Mouse (Mus musculus) liver, adult 2 months (tissue): ENCODE data around the gene Spef1.

Experiments
- CTCF ChIP-seq: fragments of 200-500 bp; IDR thresholded peaks from 2 replicates; pipeline ENCODE4 v1.5.1; 2011; ENCODE audit warnings: low read depth, low read length, control low read depth
- POLR2A ChIP-seq: fragments of 200-500 bp; IDR thresholded peaks from 2 replicates; pipeline ENCODE4 v1.6.1; 2011; ENCODE audit warnings: low read length, control low read depth; ENCODE audit not compliant: insufficient read depth; ENCODE audit errors: extremely low read depth

DNA sequence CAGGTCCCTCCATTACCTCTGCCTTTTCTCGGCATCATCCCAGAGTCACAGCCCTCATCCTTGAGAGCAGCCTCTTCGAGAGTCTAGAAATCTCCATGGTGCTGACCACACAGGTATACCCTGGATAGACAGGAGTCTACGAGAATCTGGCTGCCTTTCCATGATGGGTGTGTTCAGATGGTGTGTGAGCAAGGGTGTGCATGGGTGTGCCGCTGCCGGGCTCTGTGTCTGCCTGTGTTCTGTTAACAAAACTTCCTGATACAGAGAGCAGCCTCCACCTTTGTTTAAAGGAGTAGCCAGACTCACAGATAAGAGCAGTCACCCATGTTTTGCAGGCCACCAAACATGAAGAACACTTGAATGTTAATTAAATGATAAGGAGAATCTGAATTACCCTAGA, 57.2 kb downstream of the Spef1 start:
- TF ChIP-seq CTCF (no peak), POLR2A (no peak)
